Mouse (Mus musculus): ENCODE results near the gene Gm20662.
A peak's percentile ranks its signal among the peaks of the same experiment; 100 is the strongest.

The Gm20662 gene

GRCm38 (mm10) chr9:107975399-107976386, 20.5 kb upstream of the Gm20662 start, which contains the start of gene Uba7:
Gene Uba7 (plus strand): TSS chr9:107975505.
- no peak for DNase-seq

DNA sequence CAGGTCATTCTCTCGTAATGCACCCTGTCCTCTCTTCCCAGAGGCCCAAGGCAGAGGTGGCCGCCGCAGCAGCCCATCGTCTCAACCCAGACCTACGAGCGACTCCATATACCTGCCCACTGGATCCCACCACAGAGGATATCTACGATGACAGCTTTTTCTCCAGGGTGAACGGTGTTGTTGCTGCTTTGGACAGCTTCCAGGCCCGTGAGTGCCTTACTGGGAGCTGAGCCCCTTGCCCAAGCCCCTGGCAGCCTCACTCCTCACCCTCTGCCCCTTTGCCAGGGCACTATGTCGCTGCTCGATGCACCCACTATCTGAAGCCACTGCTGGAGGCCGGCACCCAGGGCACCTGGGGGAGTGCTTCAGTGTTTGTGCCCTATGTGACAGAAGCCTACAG, 17.3 kb upstream of the Gm20662 start:
- DNase-seq: no peak

DNA sequence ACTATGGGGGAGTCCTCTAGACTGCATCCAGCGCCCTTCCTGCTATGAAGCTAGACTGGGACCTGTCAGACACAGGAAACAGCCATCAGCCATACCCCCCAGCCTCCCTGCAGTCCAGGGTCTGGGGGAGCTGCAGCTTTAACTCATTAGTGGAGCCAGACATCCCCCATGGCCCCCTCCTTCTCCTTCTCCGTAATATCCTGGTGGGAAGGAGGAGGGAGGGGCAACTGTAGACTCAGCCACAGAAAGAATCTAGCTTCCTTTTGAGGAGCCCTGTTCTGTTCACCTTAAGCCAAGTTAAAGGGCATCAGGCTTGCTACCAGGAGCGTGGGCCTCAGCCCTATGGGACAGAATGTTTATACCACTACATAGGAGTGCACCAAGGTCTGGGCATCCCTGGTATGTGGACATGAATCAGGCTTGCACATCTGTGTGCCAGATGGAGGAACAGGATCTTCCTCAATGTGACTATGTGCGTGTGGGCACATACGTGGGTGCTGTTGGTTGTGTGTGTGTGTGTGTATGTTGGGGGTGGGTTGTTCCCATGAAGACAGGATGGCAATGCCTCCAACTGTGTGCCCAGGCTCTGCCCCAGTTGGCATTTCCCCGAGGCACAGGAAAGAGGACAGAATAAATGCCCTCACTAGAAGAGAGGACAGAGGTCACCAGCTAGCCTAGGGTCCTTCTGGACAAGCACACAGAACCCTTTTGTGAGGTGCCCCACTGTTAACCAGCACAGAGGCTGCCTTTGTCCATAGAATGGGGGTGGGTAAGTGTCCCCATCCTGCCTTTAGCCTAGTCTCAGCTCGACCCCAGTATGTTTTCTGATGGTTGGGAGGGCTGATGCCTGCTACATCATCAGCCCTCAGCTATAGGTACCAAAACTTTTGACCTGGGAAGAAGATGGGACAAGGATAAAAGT, 14.2 kb upstream of the Gm20662 start:
- no peak for DNase-seq

GRCm38 (mm10) chr9:107982681-107983346, 13.3 kb upstream of the Gm20662 start, which contains the start of gene Gm20661:
Gene Gm20661 (plus strand): TSS chr9:107983058.
- no peak for DNase-seq

- DNase-seq: peak; percentile 29
These were observed 12.7 kb upstream of the Gm20662 start for GRCm38 (mm10) chr9:107983421-107983890.

DNA sequence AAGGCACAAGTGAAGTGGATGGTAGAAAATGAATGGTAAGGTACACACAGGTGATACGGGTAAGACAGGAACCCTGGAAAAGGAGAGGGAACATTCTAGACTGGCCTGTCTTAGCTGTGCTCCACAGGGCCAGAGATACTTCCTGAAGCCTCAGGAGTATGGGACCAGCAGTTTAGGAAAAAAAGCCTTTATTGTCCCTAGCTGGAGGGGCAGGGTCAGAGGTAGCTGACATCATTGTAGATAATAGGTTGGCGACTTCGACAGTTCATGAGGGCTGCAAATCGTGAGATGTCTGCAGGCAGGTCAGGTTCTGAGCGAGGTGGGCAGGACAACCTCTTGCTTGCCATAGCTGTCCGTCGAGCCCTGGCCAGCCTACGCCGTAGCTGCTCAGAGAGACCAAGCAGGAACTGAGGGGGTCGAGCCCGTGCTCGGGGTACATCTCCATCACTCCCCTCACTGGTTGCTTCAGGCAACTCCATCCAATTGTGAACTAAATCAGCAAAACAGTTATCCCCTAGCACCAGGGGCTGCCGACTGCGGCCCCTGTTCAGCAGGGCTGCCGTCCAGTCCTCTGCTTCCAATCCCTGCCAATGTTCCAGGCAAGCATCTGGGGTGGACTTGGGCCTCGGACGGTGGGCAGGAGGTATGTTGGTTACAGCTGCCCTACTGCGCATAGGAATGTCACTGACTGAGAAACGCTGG, 11.9 kb upstream of the Gm20662 start:
- DNase-seq: no peak

GRCm38 (mm10) chr9:107984754-107985055, 11.4 kb upstream of the Gm20662 start:
- no peak for DNase-seq

DNA sequence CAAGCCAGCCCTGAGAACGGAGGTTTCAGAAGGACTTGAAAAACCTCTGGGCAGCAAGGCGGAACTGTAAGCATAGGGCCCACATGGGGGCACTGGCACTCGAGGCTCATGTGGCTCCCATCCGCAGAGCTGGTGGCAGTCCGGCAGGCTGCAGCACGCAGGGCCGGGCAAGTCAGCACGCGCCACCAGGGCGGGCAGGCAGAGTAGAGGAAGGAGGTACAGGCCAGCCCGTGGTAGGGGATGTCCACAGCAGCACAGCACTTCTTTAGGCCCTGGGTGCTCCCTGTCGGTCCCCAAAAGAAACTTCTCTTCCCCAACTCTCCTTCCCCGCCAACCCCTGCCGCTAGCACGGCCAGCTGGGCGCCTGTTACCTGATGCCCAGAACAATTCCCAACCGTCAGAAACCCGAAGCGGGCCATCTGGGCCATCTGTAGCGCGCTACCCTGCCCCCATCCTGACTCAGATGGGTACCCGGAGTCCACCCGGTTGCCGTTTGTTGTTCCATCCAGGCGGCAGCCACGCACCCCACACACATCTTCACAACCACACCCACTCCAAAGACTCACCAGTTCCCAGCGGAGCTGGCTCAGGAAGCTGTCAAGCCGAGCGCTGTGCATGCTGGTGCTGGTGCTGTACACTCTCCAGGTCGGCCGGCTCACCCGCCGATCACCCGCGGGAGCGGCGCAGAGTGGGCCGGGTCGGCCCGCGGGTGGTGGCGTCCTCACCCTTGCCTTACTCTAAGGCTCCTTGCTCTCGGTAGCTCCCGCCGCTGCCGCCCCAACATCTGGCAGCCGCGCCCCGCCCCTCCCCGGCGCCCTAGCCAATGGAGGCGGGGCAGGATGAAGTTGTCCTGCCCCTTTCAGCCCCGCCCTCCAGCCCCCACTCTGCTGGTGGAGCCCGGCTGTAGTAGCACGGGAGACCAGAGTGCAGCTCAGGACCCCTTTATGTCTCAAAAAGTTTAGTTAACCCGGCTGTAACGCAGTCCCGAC, 10.7 kb upstream of the Gm20662 start, which contains the start of gene Inka1:
Gene Inka1, minus strand, starts transcription at position 749 of the 989 bp plus-strand sequence.
- peak; percentile 70 for DNase-seq

- peak; percentile 79 for DNase-seq
These were observed 9.8 kb upstream of the Gm20662 start for GRCm38 (mm10) chr9:107986376-107986775.

- DNase-seq: no peak
These were observed 8.2 kb upstream of the Gm20662 start for GRCm38 (mm10) chr9:107987950-107988349.

GRCm38 (mm10) chr9:107992197-107992596, 4.0 kb upstream of the Gm20662 start, which contains the start of gene Cdhr4:
Gene Cdhr4 (plus strand): TSS chr9:107992497.
- DNase-seq: no peak

DNA sequence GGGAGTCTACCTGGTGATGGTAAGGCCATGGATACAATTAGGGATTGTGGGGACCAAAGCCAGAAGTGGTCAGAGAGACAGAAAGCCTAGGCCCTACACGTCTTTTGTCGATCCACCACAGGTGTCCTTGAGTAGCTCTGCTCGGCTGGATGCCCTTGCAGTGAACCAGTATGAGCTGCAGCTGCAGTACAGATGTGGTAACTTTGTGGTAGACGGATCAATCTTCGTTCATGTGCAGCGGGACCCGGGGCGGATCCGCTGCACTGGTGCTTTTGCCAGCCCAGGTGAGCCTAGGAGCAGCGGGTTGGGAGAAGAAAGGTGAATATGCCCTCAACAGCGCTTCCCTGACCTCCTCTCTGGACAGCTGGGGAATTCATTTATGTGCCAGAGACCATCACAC, 3.1 kb upstream of the Gm20662 start:
- no peak for DNase-seq

- DNase-seq: no peak
These were observed 1.7 kb upstream of the Gm20662 start for GRCm38 (mm10) chr9:107994464-107994863.

DNA sequence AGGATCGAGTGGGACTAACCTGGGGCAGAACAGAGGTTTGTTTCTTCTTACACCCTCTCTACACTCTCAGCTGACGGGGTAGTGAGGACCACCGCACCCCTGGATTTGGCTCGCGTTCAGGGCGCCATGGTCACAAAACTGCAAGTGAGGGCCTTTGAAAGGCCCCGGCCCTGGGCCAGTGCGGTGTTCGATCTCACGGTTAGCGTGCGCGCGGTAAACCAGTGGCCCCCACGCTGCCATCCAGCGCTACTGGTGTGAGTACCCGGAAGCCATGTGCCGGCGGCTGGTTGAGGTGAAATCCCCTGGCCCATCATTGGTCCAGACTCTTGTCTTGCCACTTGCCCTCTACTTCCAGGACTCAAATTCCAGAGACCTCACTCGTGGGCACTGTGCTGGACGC, 636 bp upstream of the Gm20662 start:
- DNase-seq: no peak

DNA sequence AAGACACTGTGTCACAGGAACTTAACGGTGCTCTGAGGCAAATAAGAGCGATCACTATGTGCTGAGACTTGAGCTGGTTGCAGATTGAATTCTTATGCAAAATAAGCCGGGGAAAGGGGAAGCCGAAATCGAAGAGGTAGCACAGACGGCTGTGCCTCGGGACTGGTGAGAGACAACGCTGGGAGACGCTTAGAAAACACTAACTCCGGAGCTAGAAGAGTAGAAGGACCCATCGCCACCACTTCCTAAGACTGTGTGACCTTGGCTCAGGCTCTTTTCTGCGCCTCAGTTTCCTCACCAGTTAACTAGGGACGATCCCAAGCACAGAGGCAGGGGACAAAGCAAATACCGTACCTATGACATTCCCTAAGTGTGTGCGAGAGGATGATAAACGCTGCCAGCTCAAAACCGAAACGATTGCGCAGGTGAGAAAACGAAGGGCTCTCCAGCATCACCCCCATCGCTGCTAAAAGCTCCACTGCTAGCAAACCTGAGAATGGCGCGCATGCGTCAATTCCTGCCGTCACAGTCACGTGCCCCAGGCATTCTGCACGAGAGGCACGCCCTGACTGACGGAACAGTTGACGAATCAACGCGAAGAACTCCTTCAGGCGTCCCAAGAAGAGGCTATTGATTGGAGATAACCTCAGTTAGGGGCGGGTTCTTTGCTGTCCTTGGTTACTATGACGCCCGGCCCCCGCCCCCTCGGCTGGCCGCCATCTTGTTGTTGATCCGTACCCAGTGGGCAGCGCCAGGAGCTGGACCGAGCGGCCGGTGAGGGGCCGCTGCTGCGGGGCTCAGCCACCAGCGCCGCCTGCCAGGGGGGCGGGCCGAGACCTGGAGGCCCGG, 6.0 kb downstream of the Gm20662 start, which contains the start of gene Ip6k1:
Gene Ip6k1, plus strand, starts transcription at position 580 of the 849 bp plus-strand sequence.
- peak; percentile 100 for DNase-seq

DNA sequence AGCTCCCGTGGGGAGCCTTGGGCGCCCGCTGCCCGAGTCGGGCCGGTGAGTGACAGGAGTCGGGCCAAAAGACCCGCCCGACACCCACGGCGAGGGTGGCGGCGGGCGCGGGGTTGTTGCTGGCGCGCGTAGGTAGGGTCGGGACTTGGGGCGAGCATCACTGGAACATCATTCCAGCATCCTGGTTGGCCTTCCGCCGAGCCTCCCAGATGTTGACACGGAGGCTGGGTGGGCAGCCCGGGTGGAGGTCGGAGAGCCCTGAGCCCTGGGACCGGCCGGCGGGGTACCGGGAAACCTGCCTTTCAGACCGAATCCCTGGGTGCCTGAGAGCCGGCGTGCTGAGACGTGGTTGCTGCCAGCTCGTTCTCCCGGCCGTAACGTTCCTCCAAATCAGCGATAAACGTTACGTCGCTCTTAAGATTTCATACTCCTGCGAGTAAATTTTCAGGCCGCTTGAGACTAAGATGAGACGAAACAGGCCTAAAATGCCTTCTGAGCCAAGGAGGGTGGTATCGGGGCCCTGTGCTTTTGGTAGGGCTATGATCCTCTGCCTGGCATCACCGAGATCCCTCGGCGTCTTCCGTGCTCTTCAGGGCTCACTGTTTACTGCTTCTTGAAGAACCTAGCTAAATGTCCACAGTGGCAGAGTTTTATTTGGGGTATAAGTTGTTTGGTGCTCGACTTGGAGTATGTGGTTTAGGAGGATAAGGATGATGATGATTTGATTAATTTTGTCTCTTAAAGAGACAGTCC, 6.8 kb downstream of the Gm20662 start:
- peak; percentile 55 for DNase-seq

GRCm38 (mm10) chr9:108003531-108003890, 7.4 kb downstream of the Gm20662 start:
- DNase-seq: peak; percentile 13

DNA sequence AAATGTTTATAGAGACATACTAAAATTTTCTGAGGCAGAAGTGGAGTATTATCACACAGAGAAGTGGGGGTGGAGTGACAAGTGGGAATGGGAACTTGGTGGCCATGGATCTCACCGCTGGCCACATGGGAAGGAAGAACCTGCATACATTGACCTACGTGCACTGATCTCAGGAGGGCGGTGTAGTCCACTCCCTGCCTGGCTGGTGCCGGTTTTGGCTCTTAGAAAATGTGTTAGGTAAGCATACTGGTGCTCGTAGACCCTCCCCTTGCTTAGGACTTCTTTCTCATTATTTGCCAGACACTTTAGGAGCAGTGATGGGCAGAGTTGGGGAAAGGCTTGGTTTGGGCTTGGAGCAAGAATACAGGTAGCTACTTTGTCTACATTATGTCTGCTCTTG, 11.9 kb downstream of the Gm20662 start:
- DNase-seq: no peak

GRCm38 (mm10) chr9:108010385-108010784, 14.2 kb downstream of the Gm20662 start:
- DNase-seq: no peak

All from right cerebral cortex, postnatal 4 days (tissue).